Mouse (Mus musculus) heart, adult 2 months (tissue): ENCODE results near the gene Mgrn1.

Source experiments
- CTCF ChIP-seq: fragments of 200-600 bp; IDR thresholded peaks from 2 replicates; pipeline ENCODE4 v1.8.1; 2022; ENCODE audit warnings: antibody characterized with exemption, mild to moderate bottlenecking, moderate library complexity
- EP300 ChIP-seq: fragments of 200-500 bp; IDR thresholded peaks from 2 replicates; pipeline ENCODE4 v1.6.1; 2011; ENCODE audit warnings: low read depth, low read length, control low read depth; ENCODE audit not compliant: insufficient read depth

DNA sequence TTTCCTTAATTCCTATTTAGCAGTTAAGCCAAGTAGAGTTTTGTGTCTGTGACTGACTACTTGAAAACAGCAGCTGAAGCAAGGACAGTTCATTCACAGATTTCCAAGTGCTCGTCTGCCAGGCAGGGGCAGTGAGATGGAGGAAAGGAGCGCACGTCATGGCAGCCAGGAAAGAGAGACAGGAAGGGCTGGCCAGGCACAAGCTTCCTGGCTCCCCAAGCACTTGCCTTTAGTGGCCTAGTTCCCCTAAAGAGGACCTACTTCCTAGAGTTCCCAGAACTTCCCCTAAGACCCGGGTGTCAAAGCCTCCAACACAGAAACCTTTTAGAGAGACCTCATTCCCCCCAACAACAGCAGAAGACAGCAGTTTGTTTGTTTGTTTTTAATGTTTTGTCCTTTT, 34.5 kb downstream of the Mgrn1 start:
- TF ChIP-seq EP300 (no peak), CTCF (no peak)
